19 mouse cellular contexts compared by ENCODE assay signal in genomic region chr2:34762174-34762573, GRCm38 (mm10). TPM values are rescaled to one million over a fixed set of nuclear protein-coding genes. Genes with fewer than 3 reads are reported as not detected.
DNase-seq lines count a peak whose midpoint lies in the region; ATAC-seq and TF ChIP-seq lines count a peak whose summit lies in the region.
"Had no signal": no experiment of that assay in that cellular context is flagged by ENCODE, and none has a peak within 500 bp of the region (broad histone marks: within the 10 kb centered on the region; RNA-seq: fewer than 3 reads in every experiment).

No protein-coding gene starts in this region.

- peaks cover 3 to 5% of the 10 kb centered on the region in 2 experiments; a peak in 2 of 4 replicates for H3K4me1 ChIP-seq in MEL (ENCODE audit: control insufficient read depth in 1 of 2, insufficient read depth in 2 of 2, low read length in 2 of 2)
- H3K4me1 ChIP-seq in erythroblast, embryonic 14.5 days (ENCODE audit: control insufficient read depth), result peaks cover 37% of the 10 kb centered on the region
- peaks cover 23 to 25% of the 10 kb centered on the region in 2 experiments for H3K4me1 ChIP-seq in liver, embryonic 14.5 days (replicated peaks; ENCODE audit: control insufficient read depth in 2 of 2, insufficient read depth in 2 of 2, low read length in 1 of 2)
- H3K4me1 ChIP-seq: embryonic facial prominence, embryonic 12.5 days; forebrain, embryonic 10.5 days; heart, embryonic 13.5 days; hindbrain, embryonic 15.5 days had no signal

- no peak for TF ChIP-seq POLR2A in MEL (IDR thresholded peaks at IDR 0.05; ENCODE audit: control insufficient read depth in 1 of 2, insufficient read depth in 1 of 2, low read depth in 1 of 2, low read length in 2 of 2, poor library complexity in 1 of 2)

- TF ChIP-seq EP300 in MEL (IDR thresholded peaks at IDR 0.05; ENCODE audit: low read depth in 1 of 2, low read length in 2 of 2), result no peak
- peak; percentile 91 for TF ChIP-seq EP300 in liver, embryonic 14.5 days (IDR thresholded peaks at IDR 0.05; ENCODE audit: low read depth)

- no peak overlapping the region for H3K27ac ChIP-seq in MEL (ENCODE audit: control insufficient read depth, low read depth, low read length)
- H3K27ac ChIP-seq in liver, embryonic 14.5 days, result peak overlapping the region; percentile 80
- H3K27ac ChIP-seq: embryonic facial prominence, embryonic 12.5 days; forebrain, embryonic 10.5 days; gastrocnemius, adult 2 months; heart, embryonic 13.5 days; hindbrain, embryonic 15.5 days had no signal

- TF ChIP-seq CTCF in MEL (IDR thresholded peaks at IDR 0.05 in 2 of 3, conservative IDR thresholded peaks at IDR 0.05 in 1 of 3; ENCODE audit: control insufficient read depth in 1 of 3, insufficient read depth in 1 of 3, low read depth in 2 of 3, low read length in 3 of 3, poor library complexity in 1 of 3, severe bottlenecking in 1 of 3), result no peak
- TF ChIP-seq CTCF in liver, embryonic 14.5 days (IDR thresholded peaks at IDR 0.05; ENCODE audit: low read depth), result no peak

- H3K4me2 ChIP-seq in liver, embryonic 14.5 days (ENCODE audit: low read depth), result peak overlapping the region; percentile 45
- H3K4me2 ChIP-seq: embryonic facial prominence, embryonic 12.5 days; heart, embryonic 13.5 days; hindbrain, embryonic 15.5 days had no signal

- no peak for DNase-seq in MEL (ENCODE audit: low read depth, low spot score)
- peak in 2 of 3 experiments; percentile 56 to 72 for DNase-seq in liver, embryonic 14.5 days (ENCODE audit: low read depth in 3 of 3, low spot score in 3 of 3)
- DNase-seq in adrenal gland, postnatal 4 days (ENCODE audit: low spot score in 2 of 2), result no peak
- no peak for DNase-seq in cerebellum, postnatal 36 days
- DNase-seq: adrenal gland, postnatal 14 days; cerebellum, adult 2 months; cerebellum, postnatal 10 days; embryo, embryonic 11 days; gastrocnemius, adult 2 months; gastrocnemius, postnatal 25 days; heart, postnatal 36 days had no signal

- no peaks in the 10 kb centered on the region; a peak in 1 of 4 replicates for H3K36me3 ChIP-seq in MEL (ENCODE audit: control insufficient read depth in 1 of 2, insufficient read depth in 2 of 2, low read length in 2 of 2)
- no peaks in the 10 kb centered on the region; the same call in 1 of the 2 replicates for H3K36me3 ChIP-seq in erythroblast, embryonic 14.5 days (ENCODE audit: control insufficient read depth)
- no peaks in the 10 kb centered on the region for H3K36me3 ChIP-seq in liver, embryonic 14.5 days (replicated peaks; ENCODE audit: control insufficient read depth, insufficient read depth, low read depth)
- H3K36me3 ChIP-seq: embryonic facial prominence, embryonic 12.5 days; forebrain, embryonic 10.5 days; heart, embryonic 13.5 days; hindbrain, embryonic 15.5 days had no signal

- TF ChIP-seq RAD21 in MEL (IDR thresholded peaks at IDR 0.05; ENCODE audit: low read depth, low read length), result no peak

- no peaks in the 10 kb centered on the region for H3K79me2 ChIP-seq in MEL (ENCODE audit: control insufficient read depth, insufficient read depth, low read length, poor library complexity)

- no peaks in the 10 kb centered on the region for H3K9me3 ChIP-seq in MEL (replicated peaks; ENCODE audit: insufficient read depth, low read length)
- peaks cover 8% of the 10 kb centered on the region for H3K9me3 ChIP-seq in erythroblast, embryonic 14.5 days (ENCODE audit: control insufficient read depth, low read length)
- no peaks in the 10 kb centered on the region for H3K9me3 ChIP-seq in liver, embryonic 14.5 days (ENCODE audit: control insufficient read depth, low read length)
- H3K9me3 ChIP-seq: forebrain, embryonic 10.5 days; heart, embryonic 13.5 days; hindbrain, embryonic 15.5 days had no signal

- no peaks in the 10 kb centered on the region for H3K27me3 ChIP-seq in MEL (ENCODE audit: control insufficient read depth in 1 of 2, insufficient read depth in 2 of 2, low read length in 2 of 2)
- no peaks in the 10 kb centered on the region; the same call in 1 of the 2 replicates for H3K27me3 ChIP-seq in erythroblast, embryonic 14.5 days (ENCODE audit: control insufficient read depth)
- no peaks in the 10 kb centered on the region for H3K27me3 ChIP-seq in liver, embryonic 14.5 days (ENCODE audit: control insufficient read depth, insufficient read depth, low read length)
- H3K27me3 ChIP-seq: embryonic facial prominence, embryonic 12.5 days; heart, embryonic 13.5 days; hindbrain, embryonic 15.5 days had no signal

- H3K9ac ChIP-seq in MEL (ENCODE audit: control insufficient read depth, low read depth, low read length, poor library complexity, severe bottlenecking), result no peak overlapping the region
- H3K9ac ChIP-seq in liver, embryonic 14.5 days (replicated peaks), result peak overlapping the region; percentile 23
- H3K9ac ChIP-seq: embryonic facial prominence, embryonic 12.5 days; heart, embryonic 13.5 days; hindbrain, embryonic 15.5 days had no signal

- WGBS in liver, embryonic 14.5 days (ENCODE audit: insufficient replicate concordance), result 26% methylated on average over 2 of the region's 2 CpGs

- no peak overlapping the region for H3K4me3 ChIP-seq in MEL (ENCODE audit: control insufficient read depth in 1 of 2, insufficient read depth in 1 of 2, low read depth in 2 of 2, low read length in 2 of 2)
- H3K4me3 ChIP-seq in erythroblast, embryonic 14.5 days (replicated peaks), result peak overlapping the region; percentile 9
- no peak overlapping the region for H3K4me3 ChIP-seq in liver, embryonic 14.5 days (ENCODE audit: insufficient read depth in 1 of 2, low read depth in 2 of 2, low read length in 2 of 2)
- H3K4me3 ChIP-seq: embryonic facial prominence, embryonic 12.5 days; forebrain, embryonic 10.5 days; gastrocnemius, adult 2 months; heart, embryonic 13.5 days; hindbrain, embryonic 15.5 days had no signal

- peak; percentile 94 for ATAC-seq in liver, embryonic 14.5 days (ENCODE audit: insufficient read depth)
- 0 out of 2 replicates have a peak, but pooled peaks have one; percentile 31 for ATAC-seq in megakaryocyte progenitor cell, adult 5-6 weeks (replicated peaks; ENCODE audit: poor library complexity)
- no peak for ATAC-seq in activated CD4-positive, CD25-positive, alpha-beta regulatory T cell, adult 4 months
- ATAC-seq: forebrain, embryonic 14.5 days had no signal

TF ChIP-seq in MEL, 35 proteins besides CTCF, POLR2A, EP300 and RAD21:
- TF ChIP-seq SIN3A (IDR thresholded peaks at IDR 0.05; ENCODE audit: low read length) (no peak), USF2 (IDR thresholded peaks at IDR 0.05; ENCODE audit: borderline replicate concordance in 1 of 2, insufficient read depth in 1 of 2, low read depth in 1 of 2, low read length in 2 of 2) (no peak), ETS1 (IDR thresholded peaks at IDR 0.05; ENCODE audit: low read depth, low read length) (0 out of 2 replicates have a peak, but pooled peaks have one; percentile 13), NRF1 (IDR thresholded peaks at IDR 0.05; ENCODE audit: insufficient read depth, low read depth, low read length, poor library complexity, severe bottlenecking) (no peak), ZC3H11A (IDR thresholded peaks at IDR 0.05; ENCODE audit: low read depth, low read length) (no peak), ZKSCAN1 (IDR thresholded peaks at IDR 0.05; ENCODE audit: low read depth, low read length) (no peak), MAX (IDR thresholded peaks at IDR 0.05; ENCODE audit: low read length) (no peak), TCF12 (IDR thresholded peaks at IDR 0.05; ENCODE audit: low read depth, low read length) (peak; percentile 45; the same call in 1 of the 2 replicates), SMC3 (IDR thresholded peaks at IDR 0.05; ENCODE audit: low read depth, low read length) (no peak), E2F4 (IDR thresholded peaks at IDR 0.05; ENCODE audit: borderline replicate concordance, low read depth, low read length) (no peak), TAL1 (IDR thresholded peaks at IDR 0.05; ENCODE audit: low read length) (no peak; the same call in 1 of the 2 replicates)

RNA-seq across cellular contexts. Expression of gene Gapvd1, which starts 7.1 kb away (rescaled TPM):
- total RNA-seq in MEL (2012; rRNA removed), result 62.4 and 65.0 TPM in 2 replicates
- polyA plus RNA-seq in MEL (2012; ENCODE audit: insufficient read depth in 1 of 2, insufficient read length in 2 of 2, low read depth in 1 of 2, low replicate concordance in 2 of 2, missing spikeins in 1 of 2), result 100 to 1,000 TPM in 1 of 2 experiments, 10 to 100 TPM in 1; 96.7 to 174 TPM
- 3.0 and 5.0 TPM in 2 replicates for polyA plus RNA-seq in erythroblast, embryonic 14.5 days (2012)
- polyA plus RNA-seq in liver, embryonic 14.5 days (2012; rRNA removed), result 20.1 and 22.9 TPM in 2 replicates
- 71.8 and 76.6 TPM in 2 replicates for polyA plus RNA-seq in liver, embryonic 14.5 days (2014; fragmentation: Nextera tagmentation; extraction: Ambion mirVana)
- total RNA-seq in megakaryocyte progenitor cell, adult 5-6 weeks (2015), result 45.4 and 56.7 TPM in 2 replicates
- 73.4 and 83.3 TPM in 2 replicates for total RNA-seq in megakaryocyte progenitor cell, adult 5-6 weeks (2017)
- polyA plus RNA-seq in activated CD4-positive, CD25-positive, alpha-beta regulatory T cell, adult 4 months (2017; shearing (Covaris generic)), result 10 to 100 TPM; 49.3 to 50.9 TPM
- total RNA-seq in adrenal gland, postnatal 4 days (2021), result 10 to 100 TPM; 69.2 to 79.9 TPM

RNA-seq across cellular contexts. Expression of gene Hspa5, which starts 9.6 kb away (rescaled TPM):
- 914 and 1,250 TPM in 2 replicates for total RNA-seq in MEL (2012; rRNA removed)
- 100 to 1,000 TPM; 147 to 649 TPM for polyA plus RNA-seq in MEL (2012; ENCODE audit: insufficient read depth in 1 of 2, insufficient read length in 2 of 2, low read depth in 1 of 2, low replicate concordance in 2 of 2, missing spikeins in 1 of 2)
- polyA plus RNA-seq in erythroblast, embryonic 14.5 days (2012), result 8.1 and 12.3 TPM in 2 replicates
- polyA plus RNA-seq in liver, embryonic 14.5 days (2012; rRNA removed), result 74.0 and 253 TPM in 2 replicates
- 461 and 479 TPM in 2 replicates for polyA plus RNA-seq in liver, embryonic 14.5 days (2014; fragmentation: Nextera tagmentation; extraction: Ambion mirVana)
- total RNA-seq in megakaryocyte progenitor cell, adult 5-6 weeks (2015), result 536 and 641 TPM in 2 replicates
- total RNA-seq in megakaryocyte progenitor cell, adult 5-6 weeks (2017), result 1,697 and 1,773 TPM in 2 replicates
- 100 to 1,000 TPM; 510 to 612 TPM for polyA plus RNA-seq in activated CD4-positive, CD25-positive, alpha-beta regulatory T cell, adult 4 months (2017; shearing (Covaris generic))
- total RNA-seq in adrenal gland, postnatal 4 days (2021), result 100 to 1,000 TPM; 449 to 473 TPM

RNA-seq across cellular contexts. Expression of gene Rabepk, which starts 37.5 kb away (rescaled TPM):
- total RNA-seq in MEL (2012; rRNA removed), result 47.1 and 51.2 TPM in 2 replicates
- 10 to 100 TPM in 1 of 2 experiments, not detected in 1; 85.3 TPM for polyA plus RNA-seq in MEL (2012; ENCODE audit: insufficient read depth in 1 of 2, insufficient read length in 2 of 2, low read depth in 1 of 2, low replicate concordance in 2 of 2, missing spikeins in 1 of 2)
- 0.81 and 1.1 TPM in 2 replicates for polyA plus RNA-seq in erythroblast, embryonic 14.5 days (2012)
- 12.3 and 15.3 TPM in 2 replicates for polyA plus RNA-seq in liver, embryonic 14.5 days (2012; rRNA removed)
- polyA plus RNA-seq in liver, embryonic 14.5 days (2014; fragmentation: Nextera tagmentation; extraction: Ambion mirVana), result 25.5 and 25.6 TPM in 2 replicates
- total RNA-seq in megakaryocyte progenitor cell, adult 5-6 weeks (2015), result 18.1 and 21.7 TPM in 2 replicates
- total RNA-seq in megakaryocyte progenitor cell, adult 5-6 weeks (2017), result 40.4 and 52.7 TPM in 2 replicates
- 10 to 100 TPM; 48.7 to 64.7 TPM for polyA plus RNA-seq in activated CD4-positive, CD25-positive, alpha-beta regulatory T cell, adult 4 months (2017; shearing (Covaris generic))
- total RNA-seq in adrenal gland, postnatal 4 days (2021), result 10 to 100 TPM; 29.7 to 31.4 TPM

Comparison
In these comparisons a context has a peak if more than half of its experiments do, and no peak if none do; other contexts are left out.
1. DNase-seq: peak in liver, embryonic 14.5 days (2 of 3); none in MEL (single experiment), adrenal gland, postnatal 4 days (0 of 2) and cerebellum, postnatal 36 days (0 of 2).